Mouse (Mus musculus) ES-E14 (cell line): ENCODE measurements around the gene Fam171a1. TPM values are rescaled to one million over a fixed set of nuclear protein-coding genes. Genes with fewer than 3 reads are reported as not detected.

ENCODE experiments used
- DNase-seq: peaks from one replicate; pipeline ENCODE4 v3.0.0-alpha.2; 2013; ENCODE audit warnings: low read depth, low spot score
- H3K27ac ChIP-seq: 2 replicates; pipeline ENCODE4 v1.5.1; 2012; ENCODE audit warnings: low read depth, mild to moderate bottlenecking, low read length, moderate library complexity, mixed read lengths; ENCODE audit not compliant: poor library complexity, insufficient read depth, severe bottlenecking
- H3K36me3 ChIP-seq: 2 replicates; pipeline ENCODE4 v1.6.1; 2012; ENCODE audit warnings: mild to moderate bottlenecking, low read length, moderate library complexity, mixed read lengths; ENCODE audit not compliant: control insufficient read depth, poor library complexity, insufficient read depth, severe bottlenecking
- H3K4me1 ChIP-seq, 2 experiments: fragments of 150-350 bp in 1 of 2; sonication (generic) in 1 of 2; 2 replicates each; pipeline ENCODE4 v1.6.1; 2012; ENCODE audit warnings: low read length in 2 of 2, mild to moderate bottlenecking in 1 of 2, mixed read lengths in 1 of 2; ENCODE audit not compliant: control insufficient read depth in 2 of 2, insufficient read depth in 2 of 2, poor library complexity in 1 of 2
- H3K4me3 ChIP-seq, 2 experiments: fragments of 150-350 bp in 1 of 2; sonication (generic) in 1 of 2; 2 replicates each; pipeline ENCODE4 v1.5.1; 2012; ENCODE audit warnings: low read length in 2 of 2, low read depth in 1 of 2, mild to moderate bottlenecking in 1 of 2, mixed read lengths in 1 of 2; ENCODE audit not compliant: insufficient read depth in 1 of 2, poor library complexity in 1 of 2, severe bottlenecking in 1 of 2
- H3K9ac ChIP-seq: 2 replicates; pipeline ENCODE4 v1.6.1; 2012; ENCODE audit warnings: low read depth, mild to moderate bottlenecking, low read length, mixed read lengths; ENCODE audit not compliant: poor library complexity, insufficient read depth, severe bottlenecking
- H3K9me3 ChIP-seq: fragments of 150-350 bp; sonication (generic); 2 replicates; pipeline ENCODE4 v1.6.1; 2012; ENCODE audit warnings: low read depth, mild to moderate bottlenecking, low read length; ENCODE audit not compliant: control insufficient read depth, insufficient read depth
- CHD2 ChIP-seq: IDR thresholded peaks from 2 replicates; pipeline ENCODE4 v1.6.1; 2014; ENCODE audit warnings: mild to moderate bottlenecking, low read depth, low read length, inconsistent platforms
- HCFC1 ChIP-seq: IDR thresholded peaks from 2 replicates; pipeline ENCODE4 v1.6.1; 2012; ENCODE audit warnings: low read length, inconsistent platforms, borderline replicate concordance; ENCODE audit not compliant: insufficient read depth
- MAFK ChIP-seq: IDR thresholded peaks from 2 replicates; pipeline ENCODE4 v1.6.1; 2014; ENCODE audit warnings: mild to moderate bottlenecking, low read depth, low read length, inconsistent platforms; ENCODE audit not compliant: insufficient read depth
- ZC3H11A ChIP-seq: IDR thresholded peaks from 2 replicates; pipeline ENCODE4 v1.6.1; 2012; ENCODE audit warnings: low read depth, mild to moderate bottlenecking, inconsistent platforms, low read length, borderline replicate concordance
- ZNF384 ChIP-seq: IDR thresholded peaks from 2 replicates; pipeline ENCODE4 v1.6.1; 2012; ENCODE audit warnings: low read depth, low read length, inconsistent platforms
- in situ Hi-C, 2 experiments: fragments of 600-800 bp; cut with MboI; formaldehyde crosslinking; loops; one replicate each; pipeline ENCODE4 v1.15.1; 2025; ENCODE audit warnings: low sequenced_read_pairs in 2 of 2, inconsistent platforms in 1 of 2; ENCODE audit not compliant: unreplicated experiment in 2 of 2
- total RNA-seq: library from RNA; depleted of rRNA; stranded (reverse); fragments of 300-350 nt; gene quantifications from 2 replicates; pipeline ENCODE4 v1.2.3, GENCODE M21; 2012

The Fam171a1 gene
- total RNA-seq, 1 experiment: 8.1 TPM

DNA sequence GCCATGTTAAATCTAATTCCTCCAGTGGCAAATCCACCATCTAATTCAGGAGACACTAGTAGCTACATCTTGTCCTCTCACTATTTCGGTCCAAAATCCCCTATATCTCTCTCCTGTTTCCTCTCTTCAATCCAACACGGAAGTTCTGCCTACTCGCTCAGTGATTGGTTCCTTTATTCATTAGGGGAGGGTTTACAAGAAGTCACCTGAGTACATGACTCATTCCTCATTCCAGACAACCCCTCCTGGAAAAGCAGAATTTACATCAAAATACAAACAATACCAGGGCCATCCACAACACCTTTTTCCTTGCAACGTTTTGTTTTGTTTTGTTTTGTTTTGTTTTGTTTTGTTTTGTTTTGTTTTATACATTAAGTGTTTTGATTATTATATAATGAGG lies 14.1 kb upstream of the Fam171a1 start:
- Histone ChIP-seq H3K4me3 (no peak overlapping the region), H3K36me3 (no peaks in the 10 kb centered on the region), H3K27ac (no peak overlapping the region), H3K9me3 (no peaks in the 10 kb centered on the region), H3K9ac (no peak overlapping the region), H3K4me1 (peaks cover 2% of the 10 kb centered on the region in 2 experiments; a peak in 2 of 4 replicates)
- no peak for TF ChIP-seq CHD2
- no peak for TF ChIP-seq MAFK
- TF ChIP-seq HCFC1: no peak
- TF ChIP-seq ZNF384: no peak
- no peak for TF ChIP-seq ZC3H11A
- in situ Hi-C loops: no loop called here
- DNase-seq: no peak

DNA sequence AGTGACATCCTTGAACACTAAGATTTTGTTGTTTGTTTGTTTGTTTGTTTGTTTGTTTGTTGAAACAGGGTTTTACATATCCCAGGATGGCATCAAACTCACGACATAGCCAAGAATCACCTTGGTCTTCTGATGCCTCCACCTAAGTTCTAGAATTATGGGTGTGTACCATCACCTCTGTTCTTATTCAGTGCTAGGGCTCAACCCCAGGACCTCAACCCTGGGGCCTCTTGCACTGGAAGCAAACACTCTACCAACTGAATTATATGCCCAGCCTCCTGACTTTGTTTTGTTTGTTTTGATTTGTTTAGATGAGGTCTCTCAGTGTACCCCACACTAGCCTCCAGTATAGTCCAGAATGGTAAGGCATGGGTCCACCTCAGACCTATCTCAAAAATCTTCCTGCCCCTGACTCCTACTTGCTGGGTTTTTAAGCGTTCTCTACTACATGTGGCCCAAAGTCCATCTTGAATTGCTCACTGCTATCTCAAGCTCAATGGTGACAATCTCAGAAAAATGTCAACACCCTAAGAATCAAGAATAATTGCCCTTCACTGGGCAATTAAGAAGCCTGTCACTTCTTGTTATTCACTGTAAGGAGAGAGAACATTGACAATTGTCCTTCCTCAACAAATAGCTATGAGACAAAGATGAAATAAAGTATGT lies 12.6 kb upstream of the Fam171a1 start:
- no peak overlapping the region for H3K27ac ChIP-seq
- in situ Hi-C loops: no loop called here
- H3K9ac ChIP-seq: no peak overlapping the region
- no peak for DNase-seq
- TF ChIP-seq HCFC1: no peak
- TF ChIP-seq ZNF384: no peak
- TF ChIP-seq MAFK: no peak
- TF ChIP-seq CHD2: no peak
- TF ChIP-seq ZC3H11A: no peak
- no peak overlapping the region for H3K4me3 ChIP-seq
- H3K9me3 ChIP-seq: no peaks in the 10 kb centered on the region
- peaks cover 2% of the 10 kb centered on the region in 2 experiments; a peak in 2 of 4 replicates for H3K4me1 ChIP-seq
- H3K36me3 ChIP-seq: no peaks in the 10 kb centered on the region

DNA sequence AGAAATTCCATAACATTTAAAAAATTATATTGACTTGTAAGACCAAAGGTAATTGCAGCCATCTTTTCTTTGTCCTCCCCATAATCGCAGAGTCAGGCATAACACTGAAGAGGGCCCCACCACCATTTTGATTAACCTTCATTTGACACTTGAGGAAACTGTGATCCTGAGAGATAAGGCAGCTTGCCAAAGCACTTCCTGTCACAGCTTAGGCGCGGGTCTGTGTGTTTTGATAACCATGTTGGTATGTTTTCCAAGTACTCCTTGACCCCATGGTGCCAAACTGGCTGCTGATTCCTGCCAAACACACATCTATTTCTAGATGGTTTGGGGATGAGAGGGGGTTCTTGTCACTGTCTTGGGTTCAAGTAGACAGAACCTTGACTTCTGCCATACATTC lies 11.7 kb upstream of the Fam171a1 start:
- in situ Hi-C loops: no loop called here
- no peak overlapping the region for H3K27ac ChIP-seq
- TF ChIP-seq HCFC1: no peak
- TF ChIP-seq CHD2: no peak
- no peak for TF ChIP-seq ZC3H11A
- no peak for TF ChIP-seq MAFK
- no peak for TF ChIP-seq ZNF384

DNA sequence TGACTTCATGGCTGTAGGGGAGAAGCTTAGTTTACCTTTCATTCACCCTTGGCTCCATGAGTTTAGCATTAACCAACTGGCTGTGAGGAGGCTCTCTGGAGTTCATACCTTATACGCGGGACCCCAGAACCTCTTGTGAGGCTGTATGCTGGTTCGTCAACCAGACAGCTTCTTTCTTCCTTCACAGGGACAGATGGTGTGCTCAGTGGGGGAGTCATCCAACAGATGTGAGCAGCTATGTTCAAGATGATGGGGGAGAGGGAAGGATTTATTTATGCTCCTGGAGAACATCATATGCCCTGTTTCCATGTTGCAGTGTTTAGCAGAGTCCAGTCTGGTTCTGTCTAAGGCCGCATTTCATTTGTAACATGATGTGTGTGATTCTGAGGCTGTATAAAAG lies 6.6 kb upstream of the Fam171a1 start:
- no peak for DNase-seq
- no peaks in the 10 kb centered on the region for H3K4me1 ChIP-seq
- H3K36me3 ChIP-seq: no peaks in the 10 kb centered on the region
- no peaks in the 10 kb centered on the region for H3K9me3 ChIP-seq
- no peak for TF ChIP-seq MAFK
- no peak for TF ChIP-seq CHD2
- TF ChIP-seq ZNF384: no peak
- no peak for TF ChIP-seq ZC3H11A
- no peak for TF ChIP-seq HCFC1
- H3K27ac ChIP-seq: no peak overlapping the region
- no peak overlapping the region for H3K4me3 ChIP-seq
- in situ Hi-C loops: no loop called here
- H3K9ac ChIP-seq: no peak overlapping the region

More for the DNA sequence above, 11.7 kb upstream of the Fam171a1 start:
- Histone ChIP-seq H3K36me3 (no peaks in the 10 kb centered on the region), H3K4me1 (peaks cover 2% of the 10 kb centered on the region in 2 experiments; a peak in 2 of 4 replicates), H3K9ac (no peak overlapping the region), H3K9me3 (no peaks in the 10 kb centered on the region), H3K4me3 (no peak overlapping the region)
- DNase-seq: no peak
